Mouse (Mus musculus): ENCODE measurements around the gene Myo9a. TPM values are rescaled to one million over a fixed set of nuclear protein-coding genes. Genes with fewer than 3 reads are reported as not detected.

The Myo9a gene
- total and polyA plus RNA-seq, 3 experiments, result 0.82 to 35.7 (median 27.4) TPM

DNA sequence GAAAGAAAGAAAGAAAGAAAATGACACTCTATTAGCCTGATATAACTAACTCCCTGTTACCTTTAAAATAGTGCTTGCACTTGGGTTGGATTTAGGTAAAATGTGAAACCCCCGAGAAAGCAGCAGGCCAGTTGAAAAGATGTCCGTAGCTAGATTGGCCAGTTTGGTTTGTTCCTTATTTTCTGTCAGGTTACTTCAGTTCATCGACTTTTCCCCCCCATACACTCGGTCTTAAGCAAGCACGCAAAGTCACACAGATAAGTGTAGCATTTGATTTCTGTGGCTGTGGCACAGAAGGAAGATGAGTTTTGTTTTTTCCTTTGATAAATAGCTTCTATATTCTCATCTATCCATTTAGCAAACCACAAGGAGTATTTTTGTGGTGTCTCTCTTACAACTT, 19.6 kb upstream of the Myo9a start:
- Histone ChIP-seq H3K4me1 (ENCODE audit: insufficient read depth, low read depth, low read length) (peaks cover 8% of the 10 kb centered on the region; the same call in 1 of the 2 replicates), H3K9me3 (replicated peaks) (no peaks in the 10 kb centered on the region), H3K4me3 (ENCODE audit: low read depth, low read length) (no peak overlapping the region), H3K27me3 (ENCODE audit: insufficient read depth, low read length) (0 out of 2 replicates have a peak, but pooled peaks cover 5% of the 10 kb centered on the region), H3K36me3 (replicated peaks) (peaks cover under 1% of the 10 kb centered on the region)
- DNase-seq (ENCODE audit: low spot score), result no peak
- ATAC-seq (ENCODE audit: extremely low read depth, insufficient number of reproducible peaks, low FRiP score, poor library complexity, severe bottlenecking), result no peak
- TF ChIP-seq POLR2AphosphoS5 (IDR thresholded peaks at IDR 0.05; ENCODE audit: insufficient replicate concordance, low read depth, low read length), result no peak
- TF ChIP-seq GATA1 (IDR thresholded peaks at IDR 0.05; ENCODE audit: borderline replicate concordance, low read length), result no peak
- TF ChIP-seq CTCF (IDR thresholded peaks at IDR 0.05; ENCODE audit: low read depth, low read length), result no peak

- no peak for TF ChIP-seq GATA2 (IDR thresholded peaks at IDR 0.05; ENCODE audit: borderline replicate concordance, low read depth, low read length)
- no peak for TF ChIP-seq POLR2AphosphoS5 (IDR thresholded peaks at IDR 0.05; ENCODE audit: insufficient replicate concordance, low read depth, low read length)
- H3K9me3 ChIP-seq (replicated peaks), result no peaks in the 10 kb centered on the region
- ATAC-seq (ENCODE audit: extremely low read depth, insufficient number of reproducible peaks, low FRiP score, poor library complexity, severe bottlenecking) (no peak), DNase-seq (ENCODE audit: low spot score) (no peak)
- H3K4me3 ChIP-seq (ENCODE audit: low read depth, low read length), result no peak overlapping the region
- H3K27me3 ChIP-seq (ENCODE audit: insufficient read depth, low read length), result no peaks in the 10 kb centered on the region
- 0 out of 2 replicates have a peak, but pooled peaks cover 2% of the 10 kb centered on the region for H3K4me1 ChIP-seq (ENCODE audit: insufficient read depth, low read depth, low read length)
- H3K36me3 ChIP-seq (replicated peaks), result peaks cover 15% of the 10 kb centered on the region
These were observed 17.6 kb upstream of the Myo9a start for GRCm38 (mm10) chr9:59733075-59733474.

- Histone ChIP-seq H3K4me3 (ENCODE audit: low read depth, low read length) (no peak overlapping the region), H3K4me1 (ENCODE audit: insufficient read depth, low read depth, low read length) (peaks cover 7% of the 10 kb centered on the region), H3K9me3 (replicated peaks) (no peaks in the 10 kb centered on the region), H3K27me3 (ENCODE audit: insufficient read depth, low read length) (no peaks in the 10 kb centered on the region), H3K36me3 (replicated peaks) (peaks cover 15% of the 10 kb centered on the region)
- TF ChIP-seq POLR2AphosphoS5 (IDR thresholded peaks at IDR 0.05; ENCODE audit: insufficient replicate concordance, low read depth, low read length) (no peak), GATA1 (IDR thresholded peaks at IDR 0.05; ENCODE audit: borderline replicate concordance, low read length) (no peak), TAL1 (conservative IDR thresholded peaks at IDR 0.05; ENCODE audit: low read depth, low read length) (no peak), CTCF (IDR thresholded peaks at IDR 0.05; ENCODE audit: low read depth, low read length) (no peak), GATA2 (IDR thresholded peaks at IDR 0.05; ENCODE audit: borderline replicate concordance, low read depth, low read length) (no peak)
- DNase-seq (ENCODE audit: low spot score) (no peak), ATAC-seq (ENCODE audit: extremely low read depth, insufficient number of reproducible peaks, low FRiP score, poor library complexity, severe bottlenecking) (no peak)
These were observed 15.3 kb upstream of the Myo9a start for GRCm38 (mm10) chr9:59735394-59735793.

GRCm38 (mm10) chr9:59740593-59740992, 10.1 kb upstream of the Myo9a start:
- Histone ChIP-seq H3K4me3 (ENCODE audit: low read depth, low read length) (no peak overlapping the region), H3K9me3 (replicated peaks) (no peaks in the 10 kb centered on the region), H3K4me1 (ENCODE audit: insufficient read depth, low read depth, low read length) (peaks cover 12% of the 10 kb centered on the region), H3K27me3 (ENCODE audit: insufficient read depth, low read length) (no peaks in the 10 kb centered on the region), H3K36me3 (replicated peaks) (peaks cover 23% of the 10 kb centered on the region)
- ATAC-seq (ENCODE audit: extremely low read depth, insufficient number of reproducible peaks, low FRiP score, poor library complexity, severe bottlenecking) (no peak), DNase-seq (ENCODE audit: low spot score) (no peak)
- no peak for TF ChIP-seq CTCF (IDR thresholded peaks at IDR 0.05; ENCODE audit: low read depth, low read length)
- no peak for TF ChIP-seq GATA1 (IDR thresholded peaks at IDR 0.05; ENCODE audit: borderline replicate concordance, low read length)
- TF ChIP-seq POLR2AphosphoS5 (IDR thresholded peaks at IDR 0.05; ENCODE audit: insufficient replicate concordance, low read depth, low read length), result no peak
- no peak for TF ChIP-seq GATA2 (IDR thresholded peaks at IDR 0.05; ENCODE audit: borderline replicate concordance, low read depth, low read length)
- no peak for TF ChIP-seq TAL1 (conservative IDR thresholded peaks at IDR 0.05; ENCODE audit: low read depth, low read length)

DNA sequence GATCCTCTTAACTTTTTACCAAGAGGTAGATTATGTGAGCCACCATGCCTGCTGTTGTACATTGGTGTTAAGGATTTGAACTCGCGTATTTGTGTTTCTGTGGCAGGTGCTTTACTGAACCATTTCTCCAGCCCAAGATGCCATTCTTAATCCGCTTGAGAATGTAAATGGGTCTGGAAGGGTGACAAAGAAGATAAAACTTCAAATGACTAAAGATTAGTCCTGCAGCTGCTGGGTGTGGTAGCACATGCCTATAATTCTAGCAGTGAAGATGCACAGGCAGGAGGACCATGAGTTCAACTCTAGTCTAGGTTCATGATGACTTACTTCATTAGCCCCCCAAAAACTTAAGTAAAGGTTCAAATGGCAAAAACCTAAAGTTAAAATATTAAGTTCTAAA, 6.8 kb upstream of the Myo9a start:
- Histone ChIP-seq H3K4me1 (ENCODE audit: insufficient read depth, low read depth, low read length) (peaks cover 21% of the 10 kb centered on the region), H3K4me3 (ENCODE audit: low read depth, low read length) (no peak overlapping the region), H3K27me3 (ENCODE audit: insufficient read depth, low read length) (no peaks in the 10 kb centered on the region), H3K36me3 (replicated peaks) (peaks cover 7% of the 10 kb centered on the region), H3K9me3 (replicated peaks) (no peaks in the 10 kb centered on the region)
- no peak for DNase-seq (ENCODE audit: low spot score)
- TF ChIP-seq POLR2AphosphoS5 (IDR thresholded peaks at IDR 0.05; ENCODE audit: insufficient replicate concordance, low read depth, low read length) (no peak), GATA1 (IDR thresholded peaks at IDR 0.05; ENCODE audit: borderline replicate concordance, low read length) (no peak)
- no peak for ATAC-seq (ENCODE audit: extremely low read depth, insufficient number of reproducible peaks, low FRiP score, poor library complexity, severe bottlenecking)

- H3K36me3 ChIP-seq (replicated peaks), result peaks cover 7% of the 10 kb centered on the region
- no peaks in the 10 kb centered on the region for H3K27me3 ChIP-seq (ENCODE audit: insufficient read depth, low read length)
- H3K9me3 ChIP-seq (replicated peaks), result no peaks in the 10 kb centered on the region
- no peak for DNase-seq (ENCODE audit: low spot score)
- peak; percentile 36; the same call in 1 of the 2 replicates for ATAC-seq (ENCODE audit: extremely low read depth, insufficient number of reproducible peaks, low FRiP score, poor library complexity, severe bottlenecking)
- H3K4me3 ChIP-seq (ENCODE audit: low read depth, low read length), result no peak overlapping the region; the same call in 1 of the 2 replicates
- TF ChIP-seq TAL1 (conservative IDR thresholded peaks at IDR 0.05; ENCODE audit: low read depth, low read length) (peak; percentile 50), CTCF (IDR thresholded peaks at IDR 0.05; ENCODE audit: low read depth, low read length) (no peak), GATA2 (IDR thresholded peaks at IDR 0.05; ENCODE audit: borderline replicate concordance, low read depth, low read length) (no peak)
- peaks cover 33% of the 10 kb centered on the region for H3K4me1 ChIP-seq (ENCODE audit: insufficient read depth, low read depth, low read length)
These were observed 2.3 kb upstream of the Myo9a start for GRCm38 (mm10) chr9:59748387-59748786.

GRCm38 (mm10) chr9:59748969-59749368, 1.7 kb upstream of the Myo9a start:
- Histone ChIP-seq H3K27me3 (ENCODE audit: insufficient read depth, low read length) (no peaks in the 10 kb centered on the region), H3K4me1 (ENCODE audit: insufficient read depth, low read depth, low read length) (peaks cover 32% of the 10 kb centered on the region), H3K36me3 (replicated peaks) (peaks cover 3% of the 10 kb centered on the region), H3K9me3 (replicated peaks) (no peaks in the 10 kb centered on the region), H3K4me3 (ENCODE audit: low read depth, low read length) (peak overlapping the region; percentile 89; the same call in 1 of the 2 replicates)
- ATAC-seq (ENCODE audit: extremely low read depth, insufficient number of reproducible peaks, low FRiP score, poor library complexity, severe bottlenecking) (no peak), DNase-seq (ENCODE audit: low spot score) (peak; percentile 14)
- TF ChIP-seq GATA1 (IDR thresholded peaks at IDR 0.05; ENCODE audit: borderline replicate concordance, low read length) (no peak), GATA2 (IDR thresholded peaks at IDR 0.05; ENCODE audit: borderline replicate concordance, low read depth, low read length) (no peak)
